Mouse (Mus musculus): ENCODE data around the gene Dop1b. TPM values are rescaled to one million over a fixed set of nuclear protein-coding genes. Genes with fewer than 3 reads are reported as not detected.
"Not testable (repeated sequence)": the region's sequence is repeated elsewhere in the genome, so short reads cannot be mapped to it uniquely, and the experiment has no call there.

Dop1b gene
- polyA plus RNA-seq, 1 experiment from 2014 or later, result 43.8 TPM

DNA sequence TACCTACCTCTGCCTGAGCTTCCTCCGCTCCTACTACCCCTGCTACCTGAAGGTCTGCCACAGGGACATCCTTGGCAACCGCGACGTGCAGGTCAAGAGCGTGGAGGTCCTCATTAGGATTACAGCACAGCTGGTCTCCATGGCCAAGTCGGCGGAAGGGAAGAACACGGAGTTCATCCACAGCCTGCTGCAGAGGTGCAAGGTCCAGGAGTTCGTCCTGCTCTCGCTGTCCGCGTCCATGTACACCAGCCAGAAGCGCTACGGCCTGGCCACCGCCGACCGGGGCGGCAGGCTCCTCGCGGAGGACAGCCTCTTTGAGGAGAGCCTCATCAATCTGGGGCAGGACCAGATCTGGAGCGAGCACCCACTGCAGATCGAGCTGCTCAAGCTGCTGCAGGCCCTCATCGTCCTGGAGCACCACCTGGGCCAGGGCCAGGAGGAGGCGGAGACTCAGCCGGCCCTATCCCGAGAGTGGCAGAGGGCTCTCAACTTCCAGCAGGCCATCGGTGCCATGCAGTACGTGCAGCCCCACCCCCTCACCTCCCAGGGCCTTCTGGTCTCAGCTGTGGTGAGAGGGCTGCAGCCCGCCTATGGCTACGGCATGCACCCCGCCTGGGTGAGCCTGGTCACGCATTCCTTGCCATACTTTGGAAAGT is 58.7 kb downstream of the Dop1b start:
- Histone ChIP-seq H3K9ac (no peak overlapping the region), H3K27me3 (replicated peaks) (no peaks in the 10 kb centered on the region), H3K4me3 (no peak overlapping the region), H3K4me2 (no peak overlapping the region), H3K27ac (no peak overlapping the region), H3K36me3 (replicated peaks) (peaks cover 25% of the 10 kb centered on the region; the same call in 1 of the 2 replicates), H3K4me1 (no peaks in the 10 kb centered on the region), H3K9me3 (no peaks in the 10 kb centered on the region)
- WGBS, result 72% methylated on average over 32 of the region's 32 CpGs
- ATAC-seq (replicated peaks), result 0 out of 2 replicates have a peak, but pooled peaks have one; percentile 11

DNA sequence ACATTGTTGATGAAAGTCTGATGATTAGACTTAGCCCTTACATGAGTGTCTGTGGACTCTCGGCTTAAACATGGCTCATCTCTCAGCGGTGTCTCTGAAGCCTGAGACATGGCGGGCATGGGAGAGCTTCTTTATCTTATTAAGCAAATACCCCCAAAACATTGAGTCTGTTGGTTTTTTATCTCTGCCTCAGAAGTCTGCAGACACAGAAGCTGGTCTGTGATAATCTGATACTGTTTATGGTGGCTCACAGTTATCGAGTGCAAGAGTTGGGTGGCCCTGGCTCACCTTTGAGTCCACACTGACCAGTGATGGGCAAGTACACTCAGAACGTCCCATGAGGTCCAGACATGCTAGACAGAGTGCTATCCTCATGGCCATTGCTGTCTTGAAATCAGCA is 63.0 kb downstream of the Dop1b start:
- no peak for ATAC-seq (replicated peaks)
- 87% methylated on average over 5 of the region's 5 CpGs for WGBS
- H3K36me3 ChIP-seq (replicated peaks), result peaks cover 22% of the 10 kb centered on the region; the same call in 1 of the 2 replicates

DNA sequence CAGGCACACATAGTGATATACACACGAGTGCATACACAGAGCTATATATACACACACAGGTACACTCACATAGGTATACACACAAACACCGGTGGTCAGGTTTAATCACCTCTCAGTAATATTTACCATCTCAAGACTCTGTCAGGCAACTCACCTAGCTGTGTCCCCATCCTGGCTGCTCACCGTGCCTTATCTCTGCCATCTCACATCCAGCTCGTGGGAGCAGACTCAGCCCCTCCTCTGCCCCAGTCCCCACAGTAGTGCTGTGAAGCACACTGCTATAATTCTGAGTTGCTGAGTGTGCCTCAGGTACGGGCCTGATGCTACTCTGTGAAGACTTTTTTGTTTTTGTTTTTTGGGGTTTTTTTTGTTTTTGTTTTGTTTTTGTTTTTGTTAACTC is 64.8 kb downstream of the Dop1b start:
- 88% methylated on average over 5 of the region's 5 CpGs for WGBS
- ATAC-seq (replicated peaks), result no peak
- peaks cover 17% of the 10 kb centered on the region; the same call in 1 of the 2 replicates for H3K36me3 ChIP-seq (replicated peaks)

More for the DNA sequence above, 63.0 kb downstream of the Dop1b start:
- Histone ChIP-seq H3K9me3 (no peaks in the 10 kb centered on the region), H3K9ac (no peak overlapping the region), H3K27me3 (replicated peaks) (no peaks in the 10 kb centered on the region), H3K4me3 (no peak overlapping the region), H3K27ac (no peak overlapping the region), H3K4me2 (no peak overlapping the region), H3K4me1 (no peaks in the 10 kb centered on the region)

DNA sequence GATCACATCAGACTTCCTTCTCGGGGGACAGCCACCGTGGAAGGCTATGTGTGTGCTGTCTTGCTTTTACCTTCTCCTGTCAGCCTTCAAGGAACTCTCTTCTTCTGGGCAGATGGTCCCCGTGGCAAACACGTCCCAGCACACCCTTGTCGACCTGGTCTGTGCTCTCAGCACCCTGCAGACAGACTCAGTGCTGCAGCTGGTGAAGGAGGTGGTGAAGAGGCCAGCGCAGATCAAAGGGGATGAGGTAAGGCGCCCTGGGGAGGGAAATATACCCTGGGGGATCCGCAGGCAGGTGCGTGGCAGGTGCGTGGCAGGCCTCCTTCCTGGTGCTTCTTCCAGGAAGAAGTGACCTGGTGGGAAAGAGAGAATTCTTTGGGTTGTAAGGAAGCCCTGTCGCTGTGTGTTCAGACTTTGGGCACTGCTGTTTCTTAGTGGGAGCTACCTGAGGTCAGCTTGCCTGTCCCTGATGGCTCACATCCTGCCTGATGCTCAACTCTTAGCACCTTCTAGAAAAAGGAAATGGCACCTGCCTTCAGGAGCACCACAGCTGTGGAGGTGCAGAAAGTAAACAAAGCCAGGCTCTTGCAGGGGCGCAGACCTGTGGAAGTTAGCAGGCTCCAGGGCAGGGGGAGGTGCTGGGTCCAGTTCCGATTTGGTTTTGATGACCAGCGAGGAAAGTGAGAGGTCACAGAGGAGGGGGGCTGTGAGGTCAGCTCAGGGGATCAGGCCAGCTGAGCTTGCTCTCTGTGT is 65.7 kb downstream of the Dop1b start:
- H3K9me3 ChIP-seq, result no peaks in the 10 kb centered on the region
- H3K4me2 ChIP-seq, result no peak overlapping the region
- H3K4me3 ChIP-seq, result no peak overlapping the region
- H3K27me3 ChIP-seq (replicated peaks), result no peaks in the 10 kb centered on the region
- no peak for ATAC-seq (replicated peaks)
- no peak overlapping the region for H3K9ac ChIP-seq
- no peaks in the 10 kb centered on the region for H3K4me1 ChIP-seq
- H3K36me3 ChIP-seq (replicated peaks), result peaks cover 25% of the 10 kb centered on the region; the same call in 1 of the 2 replicates
- no peak overlapping the region for H3K27ac ChIP-seq
- 68% methylated on average over 14 of the region's 14 CpGs for WGBS

More for the DNA sequence above, 64.8 kb downstream of the Dop1b start:
- Histone ChIP-seq H3K9ac (no peak overlapping the region), H3K9me3 (no peaks in the 10 kb centered on the region), H3K27me3 (replicated peaks) (no peaks in the 10 kb centered on the region), H3K4me1 (no peaks in the 10 kb centered on the region), H3K4me2 (no peak overlapping the region), H3K27ac (no peak overlapping the region), H3K4me3 (no peak overlapping the region)

DNA sequence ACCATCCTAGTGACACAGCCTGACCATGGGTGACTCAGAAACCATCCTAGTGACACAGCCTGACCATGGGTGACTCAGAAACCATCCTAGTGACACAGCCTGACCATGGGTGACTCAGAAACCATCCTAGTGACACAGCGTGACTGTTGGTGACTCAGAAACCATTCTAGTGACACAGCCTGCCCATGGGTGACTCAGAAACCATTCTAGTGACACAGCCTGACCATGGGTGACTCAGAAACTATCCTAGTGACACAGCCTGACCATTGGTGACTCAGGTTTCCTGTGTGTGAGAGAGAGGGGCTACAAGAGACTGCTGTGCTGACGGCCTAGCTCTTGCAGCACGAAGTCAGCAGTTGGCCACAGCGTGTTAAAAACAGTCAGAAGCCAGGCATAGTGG is 66.7 kb downstream of the Dop1b start:
- not testable (repeated sequence) for ATAC-seq (replicated peaks); H3K4me3 ChIP-seq; H3K9me3 ChIP-seq; H3K9ac ChIP-seq; H3K4me2 ChIP-seq; H3K27ac ChIP-seq; H3K4me1 ChIP-seq; H3K27me3 ChIP-seq (replicated peaks)
- 86% methylated on average over 4 of the region's 4 CpGs for WGBS
- peaks cover 28% of the 10 kb centered on the region; the same call in 1 of the 2 replicates for H3K36me3 ChIP-seq (replicated peaks)

DNA sequence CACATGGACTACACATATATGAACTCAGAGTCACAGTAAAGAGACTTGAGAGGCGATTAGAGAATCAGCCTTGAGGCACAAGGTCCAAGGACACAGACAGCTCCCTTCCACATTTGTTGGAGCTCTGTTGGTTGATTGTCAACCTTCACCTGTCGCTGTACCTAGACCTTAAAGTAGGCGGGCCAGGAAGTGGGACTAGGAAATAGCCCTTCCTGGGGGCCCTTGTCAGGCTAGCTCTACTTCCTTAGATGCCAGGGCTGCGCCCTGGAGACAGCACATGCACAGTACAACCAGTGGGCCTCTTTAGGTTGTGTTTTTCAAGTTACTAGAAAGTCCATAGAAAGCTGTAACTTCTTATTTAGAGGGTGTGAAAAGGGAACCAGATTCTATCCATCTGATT is 67.8 kb downstream of the Dop1b start:
- ATAC-seq (replicated peaks), result no peak
- Histone ChIP-seq H3K27me3 (replicated peaks) (no peaks in the 10 kb centered on the region), H3K27ac (no peak overlapping the region), H3K4me2 (no peak overlapping the region), H3K36me3 (replicated peaks) (peaks cover 31% of the 10 kb centered on the region), H3K9ac (no peak overlapping the region), H3K4me1 (no peaks in the 10 kb centered on the region), H3K9me3 (no peaks in the 10 kb centered on the region), H3K4me3 (no peak overlapping the region)
- WGBS, result 91% methylated on average over 4 of the region's 4 CpGs

DNA sequence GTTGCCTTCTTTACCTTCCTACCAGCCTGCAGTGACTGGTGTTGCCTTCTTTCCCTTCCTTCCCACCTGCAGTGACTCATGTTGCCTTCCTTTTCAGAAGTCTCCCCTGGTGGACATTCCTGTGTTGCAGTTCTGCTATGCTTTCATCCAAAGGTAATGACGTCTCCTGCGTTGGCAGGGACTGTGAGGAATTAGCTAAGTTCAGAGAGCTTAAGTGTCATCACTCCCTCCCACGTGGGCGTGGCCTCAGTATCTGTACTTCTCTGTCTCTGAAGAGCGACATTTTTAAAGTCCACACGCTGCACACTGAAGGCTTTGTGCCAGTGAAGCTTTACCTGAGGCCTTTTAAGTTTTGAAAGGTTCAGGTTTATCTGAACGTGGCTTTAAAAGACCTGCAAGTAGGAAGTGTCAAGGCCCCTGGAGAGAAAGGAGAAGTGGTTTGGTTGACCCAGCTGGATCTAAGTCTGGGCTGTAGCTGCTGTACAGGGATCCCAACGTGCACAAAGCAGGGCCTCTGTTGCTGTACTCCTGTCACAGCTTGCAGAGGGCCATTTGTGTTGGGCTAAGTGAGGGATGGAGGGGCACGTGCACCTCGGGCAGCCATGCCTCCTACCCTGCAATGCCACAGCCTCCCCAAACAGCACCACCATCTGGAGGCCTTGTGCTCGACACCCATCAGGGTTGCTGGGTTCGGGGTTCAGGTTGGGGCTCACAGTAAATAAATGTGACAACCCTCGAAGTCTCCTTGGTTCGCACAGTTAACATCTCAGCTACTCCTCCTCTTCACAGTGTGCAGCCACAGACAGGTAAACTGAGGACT is 69.2 kb downstream of the Dop1b start:
- WGBS, result 68% methylated on average over 14 of the region's 14 CpGs
- Histone ChIP-seq H3K9me3 (no peaks in the 10 kb centered on the region), H3K9ac (no peak overlapping the region), H3K4me1 (no peaks in the 10 kb centered on the region), H3K27me3 (replicated peaks) (no peaks in the 10 kb centered on the region), H3K4me3 (no peak overlapping the region), H3K27ac (no peak overlapping the region), H3K36me3 (replicated peaks) (peaks cover 31% of the 10 kb centered on the region), H3K4me2 (no peak overlapping the region)
- no peak for ATAC-seq (replicated peaks)

DNA sequence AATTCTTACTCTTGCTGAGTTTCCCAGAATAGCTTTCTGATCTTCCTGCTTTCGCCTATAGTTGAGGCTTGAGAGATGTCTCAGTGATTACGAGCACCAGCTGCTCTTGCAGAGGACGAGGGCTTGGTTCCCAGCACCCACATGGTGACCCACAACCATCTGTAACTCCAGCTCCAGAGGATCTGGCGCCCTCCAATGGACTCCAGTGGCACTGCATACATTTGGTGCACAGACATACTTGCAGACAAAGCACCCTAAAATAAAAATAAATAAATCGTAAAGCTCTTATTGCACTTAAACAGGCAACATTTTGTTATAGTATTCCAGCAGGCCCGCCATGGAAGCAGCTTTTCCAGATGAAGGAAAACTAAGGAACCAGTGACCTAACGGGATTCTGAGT is 72.5 kb downstream of the Dop1b start:
- H3K4me2 ChIP-seq, result no peak overlapping the region
- H3K4me3 ChIP-seq, result no peak overlapping the region
- no peak overlapping the region for H3K27ac ChIP-seq
- no peak overlapping the region for H3K9ac ChIP-seq
- H3K4me1 ChIP-seq, result no peaks in the 10 kb centered on the region
- no peaks in the 10 kb centered on the region for H3K9me3 ChIP-seq
- 93% methylated on average over 7 of the region's 7 CpGs for WGBS
- H3K36me3 ChIP-seq (replicated peaks), result peaks cover 27% of the 10 kb centered on the region
- no peaks in the 10 kb centered on the region for H3K27me3 ChIP-seq (replicated peaks)
- ATAC-seq (replicated peaks), result no peak

DNA sequence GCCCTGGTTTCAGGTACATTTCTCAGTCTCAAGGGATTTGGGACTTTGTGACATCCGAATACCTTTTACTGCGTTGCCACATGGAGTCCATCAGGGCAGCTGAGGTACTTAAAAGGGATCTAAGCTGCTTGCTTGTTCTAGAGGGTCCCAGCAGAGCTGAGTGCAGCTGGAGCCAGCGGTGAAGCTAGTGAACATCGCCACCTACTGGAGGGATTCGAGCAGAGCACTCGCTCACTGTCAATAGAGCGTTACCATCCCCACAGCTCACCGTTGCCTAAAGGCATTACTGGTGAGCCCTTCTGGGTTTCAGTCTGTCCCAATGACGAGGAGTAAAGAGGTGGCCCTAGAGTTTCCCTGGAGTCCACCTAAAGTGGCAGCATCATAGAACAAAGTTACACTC is 74.1 kb downstream of the Dop1b start:
- H3K4me3 ChIP-seq, result no peak overlapping the region
- H3K9me3 ChIP-seq, result no peaks in the 10 kb centered on the region
- ATAC-seq (replicated peaks), result peak; percentile 78
- 4% methylated on average over 9 of the region's 9 CpGs for WGBS
- H3K9ac ChIP-seq, result no peak overlapping the region
- H3K36me3 ChIP-seq (replicated peaks), result peaks cover 22% of the 10 kb centered on the region
- no peaks in the 10 kb centered on the region for H3K4me1 ChIP-seq
- no peak overlapping the region for H3K27ac ChIP-seq
- H3K4me2 ChIP-seq, result no peak overlapping the region
- H3K27me3 ChIP-seq (replicated peaks), result no peaks in the 10 kb centered on the region

DNA sequence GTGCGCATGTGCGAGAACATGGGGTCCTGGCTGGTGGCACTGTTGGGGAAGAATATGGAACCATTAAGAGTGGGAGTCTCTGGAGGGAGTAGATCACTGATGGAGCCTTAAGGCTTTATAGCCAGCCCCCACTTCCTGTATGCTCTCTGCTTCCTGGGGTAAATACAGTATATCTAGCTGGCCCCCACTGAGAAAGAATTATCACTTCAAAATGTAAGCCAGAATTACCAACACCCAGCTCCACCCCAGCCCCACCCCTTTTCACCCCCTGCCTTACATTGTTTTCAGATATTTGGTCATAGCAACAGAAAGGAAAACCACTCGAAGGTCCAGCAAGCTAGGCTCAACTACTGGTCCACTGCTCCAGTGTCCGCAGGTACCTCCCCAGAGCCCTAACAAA is 76.7 kb downstream of the Dop1b start:
- no peak overlapping the region for H3K4me3 ChIP-seq

DNA sequence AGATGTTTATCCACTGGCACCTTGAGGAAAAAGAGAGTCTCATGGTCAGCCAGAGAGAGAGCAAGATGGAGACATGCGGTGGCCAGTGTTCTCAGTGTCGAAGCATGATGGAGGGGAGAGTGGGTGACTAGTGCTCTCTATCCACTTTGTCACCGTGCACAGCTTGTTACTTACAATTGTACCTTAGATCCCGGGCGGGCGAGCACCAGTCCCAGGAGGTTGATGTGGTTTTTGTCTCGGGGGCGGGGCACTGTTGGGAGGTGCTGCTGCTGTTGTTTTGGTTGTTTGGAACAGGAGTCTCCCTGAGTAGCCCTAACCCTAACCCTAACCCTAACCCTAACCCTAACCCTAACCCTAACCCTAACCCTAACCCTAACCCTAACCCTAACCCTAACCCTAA is 77.2 kb downstream of the Dop1b start:
- Histone ChIP-seq H3K4me2 (no peak overlapping the region), H3K36me3 (replicated peaks) (peaks cover 13% of the 10 kb centered on the region), H3K27ac (no peak overlapping the region), H3K27me3 (replicated peaks) (no peaks in the 10 kb centered on the region), H3K9me3 (no peaks in the 10 kb centered on the region), H3K9ac (no peak overlapping the region), H3K4me3 (no peak overlapping the region), H3K4me1 (no peaks in the 10 kb centered on the region)
- no peak for ATAC-seq (replicated peaks)
- 96% methylated on average over 8 of the region's 8 CpGs for WGBS

More for the DNA sequence above, 76.7 kb downstream of the Dop1b start:
- no peak for ATAC-seq (replicated peaks)
- no peaks in the 10 kb centered on the region for H3K9me3 ChIP-seq
- no peaks in the 10 kb centered on the region for H3K27me3 ChIP-seq (replicated peaks)
- H3K27ac ChIP-seq, result no peak overlapping the region
- H3K4me1 ChIP-seq, result no peaks in the 10 kb centered on the region
- H3K4me2 ChIP-seq, result no peak overlapping the region
- 91% methylated on average over 4 of the region's 4 CpGs for WGBS
- H3K36me3 ChIP-seq (replicated peaks), result peaks cover 15% of the 10 kb centered on the region
- H3K9ac ChIP-seq, result no peak overlapping the region

Measured in midbrain, embryonic 15.5 days (tissue).